Mouse (Mus musculus) hindbrain, embryonic 13.5 days (tissue): ENCODE results near the gene Cdk11b. TPM values are rescaled to one million over a fixed set of nuclear protein-coding genes. Genes with fewer than 3 reads are reported as not detected.
A peak's percentile ranks its signal among the peaks of the same experiment; 100 is the strongest.

Experiments used
- ATAC-seq: fragments of 200-750 bp; cut with Nextera tagmentation; 2 replicates; pipeline ENCODE4 v1.8.0; 2017; ENCODE audit warnings: moderate TSS enrichment; ENCODE audit not compliant: low FRiP score
- H3K27ac ChIP-seq: fragments of 300-500 bp; sonication (generic); 2 replicates; pipeline ENCODE4 v1.5.1; 2015; ENCODE audit warnings: inconsistent platforms, mild to moderate bottlenecking, moderate library complexity
- H3K27me3 ChIP-seq: fragments of 300-500 bp; sonication (generic); 2 replicates; pipeline ENCODE4 v1.6.1; 2015; ENCODE audit warnings: mild to moderate bottlenecking, inconsistent platforms
- H3K36me3 ChIP-seq: fragments of 300-500 bp; sonication (generic); 2 replicates; pipeline ENCODE4 v1.6.1; 2015; ENCODE audit warnings: mild to moderate bottlenecking, inconsistent platforms
- H3K4me1 ChIP-seq: fragments of 300-500 bp; sonication (generic); replicated peaks from 2 replicates; pipeline ENCODE4 v1.6.1; 2015; ENCODE audit warnings: inconsistent platforms
- H3K4me2 ChIP-seq: fragments of 300-500 bp; sonication (generic); 2 replicates; pipeline ENCODE4 v1.6.1; 2015; ENCODE audit warnings: inconsistent platforms, mild to moderate bottlenecking, moderate library complexity
- H3K4me3 ChIP-seq: fragments of 300-500 bp; sonication (generic); 2 replicates; pipeline ENCODE4 v1.5.1; 2015; ENCODE audit warnings: mild to moderate bottlenecking, inconsistent platforms
- H3K9ac ChIP-seq: fragments of 300-500 bp; sonication (generic); 2 replicates; pipeline ENCODE4 v1.6.1; 2015; ENCODE audit warnings: mild to moderate bottlenecking, inconsistent platforms
- H3K9me3 ChIP-seq: fragments of 300-500 bp; sonication (generic); 2 replicates; pipeline ENCODE4 v1.6.1; 2016; ENCODE audit warnings: inconsistent platforms
- WGBS: fragments of 180-500 bp; shearing (Covaris S2); methylation state at CpG from one replicate; pipeline ENCODE4 v1.1.7; 2015; 5-methylcytosine and 5-hydroxymethylcytosine counted together
- polyA plus RNA-seq: library from polyadenylated mRNA; unstranded; fragments of >200 nt; fragmentation: Nextera tagmentation; extraction: Ambion mirVana; gene quantifications from 2 replicates; pipeline ENCODE4 v1.2.1, GENCODE M21; 2015

Cdk11b gene
- polyA plus RNA-seq, 1 experiment from 2014 or later: 65.8 TPM

GRCm38 (mm10) chr4:155595777-155596176 lies 28.9 kb upstream of the Cdk11b start:
- peaks cover 6% of the 10 kb centered on the region; the same call in 1 of the 2 replicates for H3K36me3 ChIP-seq
- WGBS: 91% methylated on average over 3 of the region's 3 CpGs
- no peak overlapping the region for H3K9ac ChIP-seq
- H3K4me1 ChIP-seq: peaks cover 5% of the 10 kb centered on the region; the same call in 1 of the 2 replicates
- H3K4me3 ChIP-seq: no peak overlapping the region
- H3K4me2 ChIP-seq: no peak overlapping the region
- H3K9me3 ChIP-seq: no peaks in the 10 kb centered on the region
- no peak for ATAC-seq
- no peaks in the 10 kb centered on the region for H3K27me3 ChIP-seq
- H3K27ac ChIP-seq: no peak overlapping the region

DNA sequence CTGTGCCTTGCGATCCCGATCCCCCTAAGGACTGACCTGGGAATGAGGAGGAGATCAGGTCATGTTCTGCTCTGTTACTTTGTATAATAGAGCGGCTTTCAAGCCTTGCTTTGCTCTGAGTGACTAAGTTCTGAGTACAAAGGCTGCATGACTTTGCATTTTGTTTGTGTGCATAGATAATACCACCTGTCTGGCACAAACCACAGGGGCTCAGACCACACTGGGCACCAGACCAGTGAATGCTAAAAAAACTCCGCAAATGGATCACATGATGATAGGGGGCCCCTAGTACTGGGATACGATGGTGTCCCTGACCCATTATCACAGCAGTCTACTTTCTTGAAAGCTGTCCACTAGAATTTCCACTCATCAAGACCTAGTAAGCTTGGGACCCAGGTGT lies 28.0 kb upstream of the Cdk11b start:
- H3K27me3 ChIP-seq: no peaks in the 10 kb centered on the region
- no peak overlapping the region for H3K4me2 ChIP-seq
- no peaks in the 10 kb centered on the region for H3K9me3 ChIP-seq
- no peak overlapping the region for H3K4me3 ChIP-seq
- H3K36me3 ChIP-seq: no peaks in the 10 kb centered on the region
- H3K4me1 ChIP-seq: peaks cover 5% of the 10 kb centered on the region; the same call in 1 of the 2 replicates
- WGBS: 82% methylated on average over 5 of the region's 5 CpGs
- H3K27ac ChIP-seq: no peak overlapping the region
- no peak overlapping the region for H3K9ac ChIP-seq
- ATAC-seq: no peak

GRCm38 (mm10) chr4:155598536-155598935 lies 26.1 kb upstream of the Cdk11b start:
- Histone ChIP-seq H3K27me3 (no peaks in the 10 kb centered on the region), H3K9ac (no peak overlapping the region), H3K36me3 (no peaks in the 10 kb centered on the region), H3K4me1 (peaks cover 20% of the 10 kb centered on the region), H3K27ac (no peak overlapping the region), H3K9me3 (no peaks in the 10 kb centered on the region), H3K4me3 (no peak overlapping the region), H3K4me2 (no peak overlapping the region)
- 18% methylated on average over 20 of the region's 20 CpGs for WGBS
- no peak for ATAC-seq

DNA sequence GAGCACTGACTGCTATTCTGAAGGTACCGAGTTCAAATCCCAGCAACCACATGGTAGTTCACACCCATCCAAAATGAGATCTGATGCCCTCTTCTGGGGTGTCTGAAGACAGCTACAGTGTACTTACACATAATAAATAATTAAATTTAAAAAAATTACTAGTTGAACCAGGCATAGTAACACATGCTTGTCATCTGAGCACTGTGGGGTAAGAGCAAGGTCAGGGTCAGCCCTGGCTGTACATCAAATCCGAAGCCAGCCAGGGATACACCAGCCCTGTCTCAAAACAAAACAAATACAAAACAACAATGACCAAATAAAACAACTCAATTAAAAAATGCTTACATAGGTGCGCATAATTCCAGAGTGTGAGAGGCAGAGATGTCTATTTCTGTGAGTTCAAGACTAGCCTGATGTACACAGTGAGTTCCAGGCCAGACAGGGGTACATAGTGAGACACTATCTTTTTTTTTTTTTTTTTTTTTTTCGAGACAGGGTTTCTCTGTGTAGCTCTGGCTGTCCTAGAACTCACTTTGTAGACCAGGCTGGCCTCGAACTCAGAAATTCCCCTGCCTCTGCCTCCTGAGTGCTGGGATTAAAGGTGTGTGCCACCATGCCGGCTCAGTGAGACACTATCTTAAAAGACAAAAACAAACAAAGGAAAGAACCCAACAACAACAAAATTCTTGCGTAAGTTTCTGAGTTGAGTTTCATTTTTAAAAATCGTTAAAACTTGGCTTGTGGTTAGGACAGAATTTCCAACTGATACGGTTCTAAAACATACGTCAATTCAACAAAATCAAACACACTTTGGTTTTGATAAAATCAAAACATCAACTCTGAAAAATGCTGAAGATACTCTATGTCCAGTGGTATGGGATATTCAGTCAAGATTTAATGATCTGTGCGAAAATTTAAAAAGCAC lies 24.5 kb upstream of the Cdk11b start:
- 94% methylated on average over 11 of the region's 11 CpGs for WGBS

DNA sequence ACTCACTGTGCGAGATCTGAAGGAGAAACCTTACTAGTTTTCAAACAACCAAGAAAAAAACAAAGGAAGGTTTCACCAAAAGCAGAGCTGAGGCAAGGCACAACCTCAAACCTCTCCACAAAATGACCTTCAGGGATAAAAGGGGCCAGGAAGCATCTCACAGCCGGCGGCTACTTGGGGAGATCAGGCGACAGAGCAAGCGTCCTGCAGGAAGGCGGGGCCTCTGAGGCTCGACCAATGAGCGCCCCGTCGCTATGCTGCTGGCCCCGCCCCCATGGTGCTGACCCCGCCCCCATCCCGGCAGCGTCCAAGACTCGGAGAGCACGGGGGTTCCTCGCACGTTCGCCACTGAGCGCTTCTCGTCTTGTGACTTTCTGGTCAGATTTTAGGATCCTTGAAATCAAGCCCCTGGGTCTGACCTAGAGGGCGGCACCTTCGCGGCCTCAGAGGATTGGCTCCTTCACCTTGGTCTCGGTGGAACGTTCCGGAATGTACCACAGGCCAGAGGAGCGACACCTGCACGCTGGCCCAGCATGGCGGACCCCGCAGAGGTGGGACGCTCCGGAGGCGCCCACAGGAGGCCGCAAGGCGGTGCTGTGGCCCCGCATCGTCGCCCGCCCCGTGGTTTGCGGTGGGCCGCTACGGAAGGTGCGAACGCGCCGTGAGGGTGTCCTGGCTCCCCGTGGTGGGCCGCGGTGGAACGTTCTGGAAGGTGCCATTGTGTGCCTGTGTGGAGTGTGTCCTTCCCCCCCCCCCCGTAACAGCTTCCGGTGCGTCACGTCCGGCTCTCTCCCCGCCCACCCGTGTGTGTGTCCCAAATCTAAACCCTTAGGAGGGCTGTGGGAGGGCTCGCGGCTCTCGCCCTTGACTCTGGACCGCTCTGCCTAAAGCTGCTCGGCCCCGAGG lies 23.3 kb upstream of the Cdk11b start, which contains the start of gene Slc35e2:
Slc35e2 (plus strand) TSS at position 326 of the 906 bp plus-strand sequence.
- Histone ChIP-seq H3K9ac (peak within 1 kb of the TSS; percentile 99), H3K9me3 (no peaks in the 10 kb centered on the region), H3K27ac (peak within 1 kb of the TSS; percentile 99), H3K4me1 (peaks cover 28% of the 10 kb centered on the region), H3K4me2 (peak within 1 kb of the TSS; percentile 90), H3K27me3 (no peaks in the 10 kb centered on the region), H3K36me3 (peaks cover 7% of the 10 kb centered on the region; the same call in 1 of the 2 replicates), H3K4me3 (peak within 1 kb of the TSS; percentile 97)
- WGBS: under 1% methylated on average over 63 of the region's 65 CpGs
- ATAC-seq: peak; percentile 97

More for the DNA sequence above, 24.5 kb upstream of the Cdk11b start:
- Histone ChIP-seq H3K36me3 (no peaks in the 10 kb centered on the region), H3K27ac (peak overlapping the region; percentile 99), H3K27me3 (no peaks in the 10 kb centered on the region), H3K9ac (peak overlapping the region; percentile 99), H3K4me1 (peaks cover 28% of the 10 kb centered on the region), H3K4me3 (peak overlapping the region; percentile 97), H3K4me2 (peak overlapping the region; percentile 90), H3K9me3 (no peaks in the 10 kb centered on the region)
- no peak for ATAC-seq

DNA sequence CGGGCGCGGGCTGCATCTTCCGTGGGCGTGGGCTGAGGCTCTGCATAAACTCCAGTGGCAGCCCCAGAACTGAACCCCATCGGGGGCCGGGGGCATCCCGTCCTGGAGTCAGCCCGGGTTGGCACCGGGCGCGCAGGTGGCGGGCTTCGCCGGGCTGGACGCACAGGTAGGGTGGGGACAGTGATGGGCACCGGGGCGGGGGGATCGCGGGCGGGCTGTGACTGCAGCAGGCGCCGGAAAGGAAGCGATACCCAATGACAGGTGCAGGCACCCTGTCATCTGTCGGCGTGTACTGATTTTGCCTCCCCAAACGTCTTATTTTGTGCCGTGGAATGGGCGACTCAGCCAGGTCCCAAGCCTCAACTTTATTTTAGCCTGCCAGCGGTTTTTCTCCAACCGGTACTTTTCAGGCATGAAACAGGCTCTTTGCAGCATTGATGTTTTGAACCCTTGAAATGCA lies 22.6 kb upstream of the Cdk11b start:
- ATAC-seq: no peak
- Histone ChIP-seq H3K27ac (peak overlapping the region; percentile 99), H3K9me3 (no peaks in the 10 kb centered on the region), H3K9ac (peak overlapping the region; percentile 99), H3K4me1 (peaks cover 28% of the 10 kb centered on the region), H3K27me3 (no peaks in the 10 kb centered on the region), H3K36me3 (peaks cover 7% of the 10 kb centered on the region; the same call in 1 of the 2 replicates), H3K4me2 (peak overlapping the region; percentile 90), H3K4me3 (peak overlapping the region; percentile 97)
- WGBS: 3% methylated on average over 31 of the region's 31 CpGs

GRCm38 (mm10) chr4:155602753-155603152 lies 21.9 kb upstream of the Cdk11b start:
- H3K27me3 ChIP-seq: no peaks in the 10 kb centered on the region
- H3K4me3 ChIP-seq: peak overlapping the region; percentile 97
- H3K4me2 ChIP-seq: peak overlapping the region; percentile 90
- no peak for ATAC-seq
- H3K9me3 ChIP-seq: no peaks in the 10 kb centered on the region
- peak overlapping the region; percentile 99 for H3K9ac ChIP-seq
- H3K27ac ChIP-seq: no peak overlapping the region
- H3K4me1 ChIP-seq: peaks cover 28% of the 10 kb centered on the region
- 95% methylated on average over 1 of the region's 1 CpGs for WGBS
- H3K36me3 ChIP-seq: peaks cover 7% of the 10 kb centered on the region; the same call in 1 of the 2 replicates

- peaks cover 7% of the 10 kb centered on the region; the same call in 1 of the 2 replicates for H3K36me3 ChIP-seq
- WGBS: 97% methylated on average over 6 of the region's 6 CpGs
- no peak overlapping the region for H3K27ac ChIP-seq
- ATAC-seq: no peak
- no peaks in the 10 kb centered on the region for H3K9me3 ChIP-seq
- H3K27me3 ChIP-seq: no peaks in the 10 kb centered on the region
- no peak overlapping the region for H3K4me2 ChIP-seq
- no peak overlapping the region for H3K9ac ChIP-seq
- H3K4me3 ChIP-seq: no peak overlapping the region
- H3K4me1 ChIP-seq: peaks cover 28% of the 10 kb centered on the region
Observed at GRCm38 (mm10) chr4:155603801-155604200, 20.9 kb upstream of the Cdk11b start.

DNA sequence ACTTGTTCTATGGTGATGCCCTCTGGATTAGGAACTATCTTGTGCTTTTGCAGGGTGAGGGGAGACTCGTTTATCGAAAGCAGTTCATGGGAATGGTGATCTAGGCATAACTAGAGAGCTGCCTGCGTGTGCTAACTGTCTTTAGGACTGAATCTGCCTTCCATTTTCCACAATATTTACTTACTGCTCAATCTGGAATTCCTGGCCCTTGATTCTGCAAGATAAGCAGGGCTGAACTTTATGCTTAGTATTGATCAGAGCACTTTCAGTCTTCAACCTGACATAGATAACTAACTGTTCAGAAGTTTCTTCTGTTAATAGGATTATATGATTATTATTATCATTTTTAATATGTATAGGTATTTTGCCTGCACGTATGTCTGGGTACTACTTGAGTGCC lies 19.5 kb upstream of the Cdk11b start:
- 95% methylated on average over 4 of the region's 4 CpGs for WGBS
- no peak for ATAC-seq

GRCm38 (mm10) chr4:155606825-155607224 lies 17.8 kb upstream of the Cdk11b start:
- Histone ChIP-seq H3K9ac (no peak overlapping the region), H3K4me1 (peaks cover 23% of the 10 kb centered on the region), H3K36me3 (peaks cover 26% of the 10 kb centered on the region), H3K4me2 (no peak overlapping the region), H3K27ac (no peak overlapping the region), H3K4me3 (no peak overlapping the region), H3K27me3 (no peaks in the 10 kb centered on the region), H3K9me3 (no peaks in the 10 kb centered on the region)
- ATAC-seq: no peak
- 70% methylated on average over 2 of the region's 2 CpGs for WGBS

More for the DNA sequence above, 19.5 kb upstream of the Cdk11b start:
- Histone ChIP-seq H3K4me1 (peaks cover 26% of the 10 kb centered on the region), H3K27me3 (no peaks in the 10 kb centered on the region), H3K9ac (no peak overlapping the region; the same call in 1 of the 2 replicates), H3K36me3 (peaks cover 12% of the 10 kb centered on the region), H3K4me2 (no peak overlapping the region), H3K27ac (no peak overlapping the region), H3K9me3 (no peaks in the 10 kb centered on the region), H3K4me3 (no peak overlapping the region)

DNA sequence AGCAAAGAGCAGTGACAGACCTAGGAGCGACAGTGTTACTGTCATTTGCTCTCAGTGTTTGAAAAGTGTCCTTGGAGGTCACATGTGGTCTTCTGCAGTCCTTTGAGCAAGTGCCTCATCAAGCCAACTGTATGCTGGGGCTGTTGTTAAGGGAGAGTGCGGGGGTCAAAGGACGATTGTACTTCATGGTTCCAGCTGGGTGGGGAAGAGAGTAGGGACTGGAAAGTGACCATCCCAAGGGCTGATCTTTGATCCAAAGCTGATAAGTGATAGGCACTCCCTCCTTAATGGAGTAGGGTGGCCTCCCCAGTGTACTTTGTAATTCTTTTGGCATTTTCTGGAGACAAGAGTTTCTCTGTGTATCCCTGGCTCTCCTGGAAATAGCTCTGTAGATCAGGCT lies 12.8 kb upstream of the Cdk11b start:
- Histone ChIP-seq H3K4me3 (no peak overlapping the region), H3K4me1 (no peaks in the 10 kb centered on the region), H3K4me2 (no peak overlapping the region), H3K27ac (no peak overlapping the region), H3K27me3 (no peaks in the 10 kb centered on the region), H3K9me3 (no peaks in the 10 kb centered on the region), H3K36me3 (peaks cover 65% of the 10 kb centered on the region), H3K9ac (no peak overlapping the region)
- 97% methylated on average over 3 of the region's 3 CpGs for WGBS
- no peak for ATAC-seq

DNA sequence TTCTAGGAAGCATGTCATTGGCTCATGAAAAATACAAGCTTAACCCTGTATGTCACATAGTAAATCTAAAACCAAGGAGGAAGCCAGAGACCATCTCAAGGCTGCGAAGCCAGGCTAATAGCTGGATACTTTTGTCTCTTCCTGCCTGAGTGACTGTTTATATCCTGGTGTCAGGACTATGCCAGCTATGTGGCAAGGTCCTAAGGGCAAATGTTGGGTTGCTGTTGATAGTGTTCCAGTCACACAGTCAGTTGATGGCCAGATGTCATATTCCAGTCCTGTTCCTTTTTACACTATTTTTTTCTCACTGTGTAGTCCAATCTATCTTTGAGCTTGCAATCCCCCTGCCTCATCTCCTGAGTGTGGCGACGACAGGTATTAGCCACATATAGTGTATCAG lies 11.4 kb upstream of the Cdk11b start:
- Histone ChIP-seq H3K4me2 (no peak overlapping the region), H3K27me3 (no peaks in the 10 kb centered on the region), H3K4me1 (no peaks in the 10 kb centered on the region), H3K36me3 (peaks cover 79% of the 10 kb centered on the region), H3K4me3 (no peak overlapping the region), H3K9me3 (no peaks in the 10 kb centered on the region), H3K9ac (no peak overlapping the region), H3K27ac (no peak overlapping the region)
- ATAC-seq: no peak
- WGBS: 96% methylated on average over 3 of the region's 3 CpGs
